Mouse (Mus musculus): ENCODE measurements around the gene Dtx2.

- TF ChIP-seq POLR2A (IDR thresholded peaks at IDR 0.05; ENCODE audit: control insufficient read depth in 1 of 2, insufficient read depth in 1 of 2, low read depth in 1 of 2, low read length in 2 of 2, poor library complexity in 1 of 2) (no peak), EP300 (IDR thresholded peaks at IDR 0.05; ENCODE audit: low read depth in 1 of 2, low read length in 2 of 2) (no peak), UBTF (IDR thresholded peaks at IDR 0.05; ENCODE audit: borderline replicate concordance, insufficient read depth, low read depth, low read length) (no peak), ELF1 (IDR thresholded peaks at IDR 0.05; ENCODE audit: low read depth, low read length) (no peak), NELFE (IDR thresholded peaks at IDR 0.05; ENCODE audit: low read depth, low read length) (no peak), POLR2AphosphoS5 (IDR thresholded peaks at IDR 0.05; ENCODE audit: borderline replicate concordance, low read depth, low read length) (no peak)
Measured at GRCm38 (mm10) chr5:136073526-136073925, 78.9 kb downstream of the Dtx2 start.

All from MEL (cell line).